Mouse (Mus musculus) myocyte (in vitro differentiated cells): ENCODE measurements at regions not wholly inside any gene's neighbourhood (a gene's known extent, or its start where the extent isn't known, plus 50 kb on each side); places are given as distances from the start of the nearest gene placed in this dataset.

Experiments used
- SRF ChIP-seq: IDR thresholded peaks from one replicate; pipeline ENCODE4 v1.6.1; 2011; ENCODE audit warnings: low read depth; ENCODE audit not compliant: control insufficient read depth, insufficient read length
- USF1 ChIP-seq: IDR thresholded peaks from one replicate; pipeline ENCODE4 v1.6.1; 2011; ENCODE audit warnings: low read depth, mild to moderate bottlenecking, control low read depth, moderate library complexity

GRCm38 (mm10) chr13:71105229-71105838 lies 263.7 kb upstream of the Adamts16 start:
- TF ChIP-seq SRF (no peak), USF1 (no peak)
